Mouse (Mus musculus) heart, embryonic 15.5 days (tissue): Measurements from ENCODE around the gene Noc2l. TPM values are rescaled to one million over a fixed set of nuclear protein-coding genes. Genes with fewer than 3 reads are reported as not detected.

Source experiments
- ATAC-seq: fragments of 200-750 bp; cut with Nextera tagmentation; replicated peaks from 2 replicates; pipeline ENCODE4 v1.8.0; 2017; ENCODE audit warnings: low read depth, moderate TSS enrichment; ENCODE audit not compliant: insufficient number of reproducible peaks, insufficient read depth, low FRiP score
- H3K27ac ChIP-seq: fragments of 300-500 bp; sonication (generic); 2 replicates; pipeline ENCODE4 v1.5.1; 2015; ENCODE audit warnings: mild to moderate bottlenecking, inconsistent platforms
- H3K27me3 ChIP-seq: fragments of 300-500 bp; sonication (generic); 2 replicates; pipeline ENCODE4 v1.6.1; 2015; ENCODE audit warnings: inconsistent platforms
- H3K36me3 ChIP-seq: fragments of 300-500 bp; sonication (generic); 2 replicates; pipeline ENCODE4 v1.6.1; 2015; ENCODE audit warnings: mild to moderate bottlenecking, inconsistent platforms
- H3K4me1 ChIP-seq: fragments of 300-500 bp; sonication (generic); replicated peaks from 2 replicates; pipeline ENCODE4 v1.6.1; 2015; ENCODE audit warnings: inconsistent platforms
- H3K4me2 ChIP-seq: fragments of 300-500 bp; sonication (generic); 2 replicates; pipeline ENCODE4 v1.6.1; 2015; ENCODE audit warnings: inconsistent platforms, mild to moderate bottlenecking, moderate library complexity
- H3K4me3 ChIP-seq: fragments of 300-500 bp; sonication (generic); 2 replicates; pipeline ENCODE4 v1.5.1; 2015; ENCODE audit warnings: mild to moderate bottlenecking, inconsistent platforms
- H3K9ac ChIP-seq: fragments of 300-500 bp; sonication (generic); 2 replicates; pipeline ENCODE4 v1.6.1; 2015; ENCODE audit warnings: mild to moderate bottlenecking, inconsistent platforms
- H3K9me3 ChIP-seq: fragments of 300-500 bp; sonication (generic); replicated peaks from 2 replicates; pipeline ENCODE4 v1.6.1; 2016; ENCODE audit warnings: inconsistent platforms
- WGBS: fragments of 180-500 bp; shearing (Covaris S2); methylation state at CpG from one replicate; pipeline ENCODE4 v1.1.7; 2015; ENCODE audit warnings: mixed read lengths; 5-methylcytosine and 5-hydroxymethylcytosine counted together
- polyA plus RNA-seq: library from polyadenylated mRNA; unstranded; fragments of >200 nt; fragmentation: Nextera tagmentation; extraction: Ambion mirVana; gene quantifications from 2 replicates; pipeline ENCODE4 v1.2.1, GENCODE M21; 2015

Noc2l gene
- polyA plus RNA-seq, result 29.1 and 46.4 TPM in 2 replicates

DNA sequence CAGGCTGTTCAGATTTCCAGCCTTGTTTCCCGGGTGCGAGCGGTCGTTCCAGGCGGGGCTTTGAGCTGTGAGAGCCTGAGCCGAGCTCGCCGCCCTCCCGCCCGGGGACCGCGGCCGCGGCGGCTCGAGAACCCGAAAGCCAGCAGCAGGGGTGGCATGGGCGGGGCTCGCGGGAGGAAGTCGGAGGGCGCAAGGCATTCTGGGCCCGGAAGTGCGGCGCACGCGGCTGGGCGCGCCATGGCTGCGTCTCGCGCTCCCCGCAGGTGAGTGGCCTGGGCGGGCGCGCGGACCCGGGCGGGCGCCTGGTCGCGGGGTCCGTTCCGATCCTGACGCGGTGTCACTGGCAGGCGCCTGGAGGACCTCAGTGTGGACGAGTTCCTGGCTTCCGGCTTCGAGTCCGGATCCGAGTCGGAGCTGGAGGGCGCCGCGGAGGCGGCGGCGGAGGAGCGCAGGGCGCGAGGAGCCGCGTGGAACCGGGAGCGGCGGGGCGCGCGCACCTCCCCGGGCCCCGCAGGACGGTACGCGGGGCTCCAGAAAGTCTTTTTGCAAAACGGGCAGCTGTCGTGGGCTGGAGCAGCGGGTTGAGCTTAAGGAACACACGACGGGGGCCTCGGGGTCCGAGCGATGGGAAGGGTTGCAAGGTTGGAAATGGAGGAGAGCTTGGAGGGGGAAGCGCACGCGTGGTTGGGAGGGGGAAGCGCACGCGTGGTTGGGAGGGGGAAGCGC, at the start of gene Noc2l:
Gene Noc2l (plus strand): TSS at position 203 of the 726 bp plus-strand sequence.
- peak within 1 kb of the TSS; percentile 94 for H3K4me3 ChIP-seq
- no peaks in the 10 kb centered on the region for H3K9me3 ChIP-seq
- H3K36me3 ChIP-seq, result peaks cover 54% of the 10 kb centered on the region
- H3K9ac ChIP-seq, result peak within 1 kb of the TSS; percentile 77
- H3K27ac ChIP-seq, result peak within 1 kb of the TSS; percentile 92
- peak; percentile 86 for ATAC-seq
- under 1% methylated on average over 73 of the region's 90 CpGs for whole genome bisulfite sequencing
- H3K4me2 ChIP-seq, result peak within 1 kb of the TSS; percentile 98
- no peaks in the 10 kb centered on the region for H3K27me3 ChIP-seq
- H3K4me1 ChIP-seq, result peaks cover 20% of the 10 kb centered on the region

DNA sequence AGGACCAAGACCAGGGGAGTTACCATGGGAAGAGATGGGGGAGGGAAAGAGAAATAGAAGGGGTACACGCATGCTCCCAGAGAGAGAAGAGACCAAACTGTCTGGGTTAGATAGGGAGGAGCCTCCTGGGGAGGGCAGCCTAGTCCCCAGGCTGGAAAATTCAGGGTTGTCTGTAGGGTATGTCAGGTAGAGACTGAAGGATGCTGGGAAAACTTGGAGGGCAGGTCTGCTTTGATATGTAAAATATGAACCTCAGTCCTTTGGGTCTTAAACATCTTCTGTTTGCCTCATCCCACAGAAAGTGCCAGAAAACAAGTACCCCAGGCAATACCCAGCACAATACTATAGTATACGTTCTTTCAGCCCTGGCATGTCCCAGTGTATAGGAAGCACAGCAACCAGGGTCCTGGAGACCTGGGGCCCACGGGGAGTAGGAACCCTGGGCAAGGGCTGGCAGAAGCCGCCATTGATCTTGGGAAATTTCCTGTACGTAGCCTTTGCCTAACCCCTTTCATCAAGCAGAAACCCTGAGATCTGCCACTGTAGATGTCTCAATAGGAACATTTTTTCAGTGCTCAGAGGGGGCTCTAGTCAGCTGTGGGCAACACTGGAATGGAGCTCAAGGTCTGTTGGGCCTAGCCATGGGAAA, 47.5 kb upstream of the Noc2l start:
- 70% methylated on average over 5 of the region's 5 CpGs for WGBS
- ATAC-seq, result no peak
- H3K36me3 ChIP-seq, result peaks cover 5% of the 10 kb centered on the region; the same call in 1 of the 2 replicates
- H3K27ac ChIP-seq, result peak overlapping the region; percentile 43; the same call in 1 of the 2 replicates
- no peaks in the 10 kb centered on the region for H3K9me3 ChIP-seq
- H3K4me1 ChIP-seq, result peaks cover 73% of the 10 kb centered on the region
- H3K9ac ChIP-seq, result 0 out of 2 replicates have a peak overlapping the region, but pooled peaks have one; percentile 11
- no peaks in the 10 kb centered on the region for H3K27me3 ChIP-seq
- H3K4me3 ChIP-seq, result no peak overlapping the region
- H3K4me2 ChIP-seq, result no peak overlapping the region

DNA sequence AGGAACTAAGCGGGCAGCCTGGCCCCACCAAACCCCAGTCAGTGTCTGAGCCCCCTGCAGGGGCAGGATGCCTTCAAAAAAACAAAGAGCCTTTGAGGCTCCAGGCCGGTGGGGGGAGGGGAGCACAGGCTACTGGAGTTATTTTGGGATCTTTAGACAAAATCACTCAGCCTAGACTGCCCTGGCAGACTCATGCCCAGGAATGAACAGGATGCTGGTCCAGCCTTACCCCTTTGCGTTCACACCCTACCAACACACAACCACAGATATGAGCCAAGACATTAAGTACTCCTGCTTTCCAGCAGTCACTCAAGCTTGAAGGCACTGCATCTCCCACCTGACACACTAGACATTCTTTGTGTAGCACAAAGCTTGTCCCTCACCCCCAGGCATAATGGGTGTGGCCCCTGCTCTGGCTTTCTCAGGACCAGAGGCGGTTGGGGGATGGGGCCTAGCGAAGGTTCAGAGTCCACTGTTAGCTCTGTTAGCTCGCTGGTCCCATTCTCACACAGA, 46.9 kb upstream of the Noc2l start:
- H3K4me2 ChIP-seq, result peak overlapping the region; percentile 14; the same call in 1 of the 2 replicates
- 32% methylated on average over 6 of the region's 6 CpGs for WGBS
- peaks cover 78% of the 10 kb centered on the region for H3K4me1 ChIP-seq
- no peak overlapping the region for H3K4me3 ChIP-seq
- H3K9ac ChIP-seq, result 0 out of 2 replicates have a peak overlapping the region, but pooled peaks have one; percentile 11
- H3K27ac ChIP-seq, result peak overlapping the region; percentile 43
- no peaks in the 10 kb centered on the region for H3K27me3 ChIP-seq
- H3K36me3 ChIP-seq, result peaks cover 5% of the 10 kb centered on the region; the same call in 1 of the 2 replicates
- ATAC-seq, result no peak; the same call in 1 of the 2 replicates
- no peaks in the 10 kb centered on the region for H3K9me3 ChIP-seq

DNA sequence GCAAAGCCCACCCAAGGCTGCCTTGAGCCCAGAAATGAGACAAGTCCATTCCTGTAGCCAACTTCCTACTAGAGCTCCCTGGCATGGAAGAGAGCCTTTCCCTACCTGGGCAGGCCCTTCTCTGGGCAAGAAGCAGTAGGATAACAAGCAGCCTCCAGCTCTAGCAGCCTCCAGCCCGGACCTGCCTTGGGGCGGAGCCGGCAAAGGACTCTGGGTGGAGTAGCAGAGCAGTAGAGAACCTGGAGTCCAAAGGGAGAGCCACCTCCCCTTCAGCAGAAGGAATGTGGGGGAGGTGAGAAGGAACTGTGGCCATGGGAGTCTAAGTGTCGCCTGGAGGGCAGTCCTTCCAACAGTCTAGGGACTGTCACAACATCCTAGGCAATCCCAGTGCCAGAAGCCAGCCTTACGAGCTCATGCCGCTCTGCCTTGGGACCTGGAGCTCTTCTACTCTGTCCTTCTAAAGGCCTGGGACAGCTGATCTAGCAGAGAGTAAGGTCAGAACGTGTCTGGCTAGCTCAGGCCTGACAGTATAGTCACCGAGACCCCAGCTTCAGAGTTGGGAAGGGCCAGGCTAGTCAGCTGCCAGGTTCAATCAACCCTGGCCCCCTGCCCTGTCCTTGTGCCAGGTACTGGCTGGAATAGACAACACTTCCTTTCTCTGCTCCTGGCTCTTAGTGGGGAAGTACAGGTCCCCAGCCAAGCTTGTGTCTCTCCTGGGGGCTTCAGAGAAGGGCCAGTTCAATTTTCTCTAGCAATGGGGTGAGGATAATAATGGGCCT, 43.2 kb upstream of the Noc2l start:
- no peak overlapping the region for H3K4me3 ChIP-seq
- peaks cover 8% of the 10 kb centered on the region; the same call in 1 of the 2 replicates for H3K36me3 ChIP-seq
- peaks cover 70% of the 10 kb centered on the region for H3K4me1 ChIP-seq
- H3K9ac ChIP-seq, result no peak overlapping the region
- no peak for ATAC-seq
- peak overlapping the region; percentile 62 for H3K27ac ChIP-seq
- no peaks in the 10 kb centered on the region for H3K27me3 ChIP-seq
- WGBS, result 38% methylated on average over 8 of the region's 8 CpGs
- H3K9me3 ChIP-seq, result no peaks in the 10 kb centered on the region
- no peak overlapping the region for H3K4me2 ChIP-seq

DNA sequence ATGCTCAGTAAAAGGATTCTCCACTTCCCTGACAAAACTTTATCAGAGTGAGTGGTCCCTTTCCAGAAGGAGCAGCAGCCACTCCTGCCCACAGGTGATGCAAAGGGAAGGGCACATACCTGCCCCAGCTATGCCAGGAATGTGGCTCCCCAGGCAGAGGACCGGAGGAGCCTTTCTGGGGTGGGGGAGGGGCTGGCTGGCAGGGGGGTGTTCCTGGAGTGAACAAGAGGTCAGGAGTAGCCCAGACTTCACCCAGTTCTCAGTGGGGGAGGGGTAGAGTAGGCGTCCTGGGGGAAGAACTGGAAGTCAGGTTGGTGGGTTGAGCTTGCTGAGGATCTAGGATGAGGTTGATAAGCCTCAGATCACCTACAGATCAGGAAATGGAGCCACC, 42.6 kb upstream of the Noc2l start:
- Histone ChIP-seq H3K4me2 (no peak overlapping the region), H3K9me3 (no peaks in the 10 kb centered on the region), H3K27ac (peak overlapping the region; percentile 62), H3K36me3 (peaks cover 8% of the 10 kb centered on the region; the same call in 1 of the 2 replicates), H3K27me3 (no peaks in the 10 kb centered on the region), H3K4me3 (no peak overlapping the region), H3K4me1 (peaks cover 68% of the 10 kb centered on the region), H3K9ac (no peak overlapping the region)
- ATAC-seq, result no peak
- WGBS, result 29% methylated on average over 2 of the region's 2 CpGs

DNA sequence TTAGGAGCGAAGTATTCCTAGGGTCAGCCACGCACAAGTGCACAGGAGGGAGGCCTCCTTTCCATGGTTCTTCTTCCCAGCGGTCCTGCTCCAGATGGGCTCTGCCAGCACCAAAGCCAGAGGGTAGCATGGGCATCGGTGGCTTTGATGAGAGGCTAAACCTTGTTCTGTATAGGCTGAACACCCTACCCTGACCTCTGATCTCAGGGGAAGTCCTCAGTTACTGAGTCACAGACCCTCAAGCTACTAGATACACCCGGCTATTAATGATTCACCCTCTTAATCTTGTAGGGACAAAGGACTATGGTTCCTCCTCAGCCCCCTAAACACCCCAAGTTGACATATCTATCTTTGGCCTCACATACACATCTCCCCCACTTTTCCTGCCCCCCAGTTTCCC, 41.9 kb upstream of the Noc2l start:
- Histone ChIP-seq H3K4me2 (no peak overlapping the region), H3K9me3 (no peaks in the 10 kb centered on the region), H3K27me3 (no peaks in the 10 kb centered on the region), H3K4me1 (peaks cover 60% of the 10 kb centered on the region), H3K4me3 (no peak overlapping the region), H3K27ac (no peak overlapping the region), H3K9ac (no peak overlapping the region), H3K36me3 (peaks cover 8% of the 10 kb centered on the region; the same call in 1 of the 2 replicates)
- ATAC-seq, result no peak
- 76% methylated on average over 5 of the region's 5 CpGs for WGBS

DNA sequence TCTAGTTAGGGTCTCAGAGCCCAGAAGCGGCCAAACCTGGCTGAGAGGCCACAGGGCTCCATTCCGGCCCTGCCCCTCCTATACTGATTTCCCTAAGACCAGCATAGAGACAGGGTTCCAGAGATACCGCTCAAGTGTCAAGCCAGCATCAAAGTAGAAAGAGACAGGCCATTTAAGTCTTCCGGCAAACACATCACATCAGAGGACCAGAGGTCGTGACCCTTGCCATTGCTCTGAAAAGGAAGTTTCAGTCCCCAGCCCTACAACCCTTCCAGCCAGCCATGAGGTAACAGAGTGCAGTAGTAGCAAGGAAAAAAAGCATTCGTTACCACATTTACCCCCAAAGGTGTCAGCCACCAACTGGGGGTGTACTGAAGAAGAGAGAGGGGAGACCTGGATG, 41.5 kb upstream of the Noc2l start:
- 58% methylated on average over 6 of the region's 6 CpGs for WGBS
- Histone ChIP-seq H3K36me3 (peaks cover 8% of the 10 kb centered on the region; the same call in 1 of the 2 replicates), H3K4me1 (peaks cover 56% of the 10 kb centered on the region), H3K4me3 (no peak overlapping the region), H3K9me3 (no peaks in the 10 kb centered on the region), H3K27ac (no peak overlapping the region), H3K4me2 (no peak overlapping the region), H3K9ac (no peak overlapping the region), H3K27me3 (no peaks in the 10 kb centered on the region)
- ATAC-seq, result no peak

DNA sequence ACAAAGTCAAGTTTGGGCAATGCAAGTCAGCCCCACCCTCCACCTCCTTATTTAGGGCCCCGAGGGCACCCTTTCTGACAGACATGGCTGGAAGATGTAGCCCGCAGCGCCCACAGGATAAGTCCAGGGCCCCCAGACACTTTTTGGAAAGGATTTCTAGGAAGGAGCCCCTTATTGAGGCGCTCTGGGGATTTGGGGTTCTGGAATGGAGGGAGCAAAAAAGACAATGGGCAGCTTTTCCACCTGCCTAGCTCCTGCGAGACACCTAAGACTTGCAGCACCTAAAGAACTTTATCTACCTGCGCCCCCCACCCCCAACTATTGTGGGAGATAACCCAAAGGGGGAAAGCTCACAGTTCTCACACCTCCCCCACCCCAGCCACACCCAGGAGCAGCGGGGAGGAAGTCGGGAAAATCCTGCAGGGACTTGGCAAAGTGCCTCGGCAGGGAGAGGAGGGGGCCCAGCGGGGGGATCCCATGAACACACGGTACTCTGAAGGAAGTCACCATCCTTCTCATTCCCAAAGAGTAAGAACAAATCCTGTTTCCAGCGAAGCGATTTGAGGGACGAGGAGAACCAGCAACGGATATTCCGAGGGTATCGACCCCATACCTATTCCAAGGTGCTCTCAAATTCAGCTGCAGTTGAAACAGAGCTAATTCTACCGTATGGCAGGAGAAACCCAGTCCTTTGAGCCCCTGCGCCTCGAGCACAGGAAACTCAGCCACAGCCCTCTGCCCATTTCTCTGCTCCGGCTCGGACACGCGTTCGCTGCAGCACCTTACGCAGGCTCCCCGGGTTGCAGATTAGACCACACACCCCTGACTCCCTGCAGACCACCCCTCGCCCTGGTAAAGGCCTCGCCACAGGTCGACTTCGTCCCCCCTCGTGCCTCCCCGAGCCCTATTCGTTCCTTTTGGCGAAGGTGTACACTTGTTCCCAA, 39.6 kb upstream of the Noc2l start:
- H3K4me1 ChIP-seq, result peaks cover 43% of the 10 kb centered on the region
- 3% methylated on average over 35 of the region's 35 CpGs for WGBS
- H3K27ac ChIP-seq, result peak overlapping the region; percentile 72
- peak overlapping the region; percentile 88 for H3K9ac ChIP-seq
- H3K4me2 ChIP-seq, result peak overlapping the region; percentile 97
- no peak for ATAC-seq
- no peaks in the 10 kb centered on the region for H3K9me3 ChIP-seq
- 0 out of 2 replicates have a peak, but pooled peaks cover 8% of the 10 kb centered on the region for H3K36me3 ChIP-seq
- H3K4me3 ChIP-seq, result peak overlapping the region; percentile 79
- no peaks in the 10 kb centered on the region for H3K27me3 ChIP-seq

DNA sequence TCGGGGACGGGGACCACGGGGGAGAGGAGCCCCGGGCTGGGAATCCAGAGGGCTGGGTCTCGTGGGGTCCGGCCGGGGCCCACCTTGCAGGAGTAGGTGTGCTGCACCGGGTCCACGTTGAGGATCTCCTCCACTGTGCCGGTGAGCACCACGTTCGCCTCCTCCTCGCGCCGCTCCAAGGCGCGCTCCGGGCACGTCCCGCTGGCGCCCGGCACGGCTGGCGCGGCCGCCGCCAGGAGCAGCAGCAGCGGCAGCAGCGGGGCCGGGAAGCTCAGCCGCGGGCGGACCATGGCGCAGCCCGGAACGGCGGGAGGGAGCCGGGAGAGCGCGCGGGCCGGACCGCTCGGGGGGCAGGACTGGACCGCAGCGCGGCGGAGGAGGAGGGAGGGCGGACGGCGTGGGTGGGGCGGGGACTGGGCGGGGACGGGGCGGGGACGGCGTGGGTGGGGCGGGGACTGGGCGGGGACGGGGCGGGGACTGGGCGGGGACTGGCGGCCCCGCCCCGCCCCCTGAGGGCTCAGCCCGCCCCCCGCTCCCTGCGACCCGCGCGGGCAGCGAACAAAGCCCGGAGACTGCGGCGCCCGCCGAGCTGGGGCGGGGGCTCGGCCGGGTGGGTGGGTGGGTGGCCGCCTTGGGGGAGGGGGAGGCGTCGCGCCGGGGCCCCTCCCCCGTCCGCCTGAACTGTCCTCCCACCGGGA, 38.5 kb upstream of the Noc2l start, which contains the start of gene Agrn:
Gene Agrn (minus strand): TSS at position 358 of the 698 bp plus-strand sequence.
- WGBS, result 1% methylated on average over 36 of the region's 88 CpGs
- Histone ChIP-seq H3K4me1 (peaks cover 43% of the 10 kb centered on the region), H3K4me3 (peak within 1 kb of the TSS; percentile 79)

More for the DNA sequence above, 38.5 kb upstream of the Noc2l start, which contains the start of gene Agrn:
- Histone ChIP-seq H3K9me3 (no peaks in the 10 kb centered on the region), H3K4me2 (peak within 1 kb of the TSS; percentile 97), H3K9ac (peak within 1 kb of the TSS; percentile 88), H3K27ac (peak within 1 kb of the TSS; percentile 95), H3K36me3 (0 out of 2 replicates have a peak, but pooled peaks cover 6% of the 10 kb centered on the region), H3K27me3 (no peaks in the 10 kb centered on the region)
- peak; percentile 85 for ATAC-seq
